Mouse (Mus musculus) kidney, postnatal 4 days (tissue): ENCODE results near the gene Dnajb2.
A peak's percentile ranks its signal among the peaks of the same experiment; 100 is the strongest.
"Not testable (repeated sequence)": the region's sequence is repeated elsewhere in the genome, so short reads cannot be mapped to it uniquely, and the experiment has no call there.

ENCODE experiments used
- DNase-seq, 2 experiments: peaks; one replicate each; pipeline ENCODE4 v3.0.0; 2021; ENCODE audit warnings: mixed read lengths in 2 of 2

Dnajb2 gene

GRCm38 (mm10) chr1:75219078-75219477 lies 17.1 kb upstream of the Dnajb2 start:
- peak; percentile 90 to 93 for DNase-seq

GRCm38 (mm10) chr1:75219531-75219930 lies 16.7 kb upstream of the Dnajb2 start, which contains the start of gene Tuba4a:
Tuba4a (minus strand) TSS chr1:75219865.
- DNase-seq = peak; percentile 68 to 79

DNA sequence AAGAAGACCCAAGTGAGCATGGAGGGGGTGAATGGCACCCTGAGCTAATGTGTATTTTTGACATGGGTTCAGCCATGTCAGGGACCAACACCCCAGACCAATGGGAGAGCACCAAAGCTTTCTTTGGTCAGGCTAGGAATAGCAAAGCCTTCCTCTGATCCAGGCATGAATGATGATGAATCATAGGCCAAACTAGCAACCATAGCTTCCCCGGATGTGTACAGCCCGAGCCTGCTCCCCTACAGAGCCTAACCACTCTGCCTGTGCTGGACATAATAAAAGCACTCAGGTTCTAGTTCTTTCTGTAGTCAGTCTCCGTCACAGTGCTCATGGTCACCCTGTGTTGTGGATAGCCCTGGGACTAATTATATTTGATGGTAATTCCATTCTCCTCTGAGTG lies 14.7 kb upstream of the Dnajb2 start:
- no peak for DNase-seq

GRCm38 (mm10) chr1:75222926-75223325 lies 13.3 kb upstream of the Dnajb2 start:
- DNase-seq = no peak

DNA sequence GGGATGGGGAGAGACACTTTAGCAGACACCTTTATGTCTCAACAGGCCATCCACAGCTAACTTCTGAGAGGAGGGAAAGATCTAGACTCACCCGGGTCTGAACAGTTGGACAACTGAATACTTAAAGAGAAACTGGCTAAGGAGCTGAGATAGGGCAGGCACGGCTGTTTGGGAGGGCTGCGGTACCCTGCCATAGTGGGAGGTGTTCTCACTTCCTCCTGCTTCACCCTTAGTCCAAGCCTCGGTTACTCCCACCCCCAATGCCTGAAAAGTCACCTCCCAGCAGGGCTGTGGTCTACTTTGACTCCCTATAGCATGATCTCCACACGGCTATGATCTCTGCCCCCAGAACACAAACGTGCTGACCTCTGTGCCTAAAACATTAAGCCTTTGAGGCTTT lies 12.7 kb upstream of the Dnajb2 start:
- no peak for DNase-seq

DNA sequence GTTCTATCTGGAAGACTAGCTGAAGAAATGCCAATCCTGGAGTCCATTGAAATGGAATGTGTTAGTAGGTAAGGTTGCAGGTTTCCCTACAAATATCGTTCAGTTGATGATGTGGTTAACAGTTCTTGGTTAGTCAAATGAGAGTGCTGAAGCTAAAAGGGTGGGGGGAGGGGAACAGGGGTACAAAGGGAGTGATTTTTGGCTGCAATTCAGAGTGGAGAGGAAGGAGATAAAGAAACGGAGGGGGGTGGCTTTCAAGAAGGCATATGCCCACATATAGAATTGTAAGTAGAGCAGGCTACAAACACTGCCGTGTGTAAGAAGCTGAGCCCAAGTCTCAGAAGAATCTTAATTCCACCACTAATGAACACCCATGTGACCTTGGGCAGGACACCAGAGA lies 10.7 kb upstream of the Dnajb2 start:
- no peak for DNase-seq

- no peak for DNase-seq
Measured at GRCm38 (mm10) chr1:75226138-75226537, 10.1 kb upstream of the Dnajb2 start.

GRCm38 (mm10) chr1:75227653-75228052 lies 8.6 kb upstream of the Dnajb2 start:
- no peak for DNase-seq

DNA sequence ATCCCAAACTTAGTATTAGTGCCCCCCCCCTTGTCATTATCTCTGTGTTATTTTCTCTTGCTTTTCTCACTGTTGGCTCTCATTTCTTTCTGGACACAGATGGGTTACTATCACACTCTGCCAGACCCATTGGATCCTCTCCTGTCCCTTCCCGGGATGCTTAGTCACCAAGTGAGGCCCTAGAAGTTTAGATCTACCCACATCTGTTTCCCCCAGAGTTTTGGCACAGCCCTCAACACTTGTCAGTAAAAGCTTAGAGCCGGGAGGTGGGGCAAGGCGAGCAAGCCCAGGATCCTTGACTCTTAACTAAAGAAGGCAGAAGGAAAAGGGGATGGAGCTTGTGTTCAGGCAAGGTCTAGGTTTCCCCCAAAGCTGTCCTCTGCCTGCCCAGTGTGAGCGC lies 7.0 kb upstream of the Dnajb2 start:
- DNase-seq = no peak

GRCm38 (mm10) chr1:75230335-75230994 lies 5.7 kb upstream of the Dnajb2 start:
- DNase-seq = no peak

DNA sequence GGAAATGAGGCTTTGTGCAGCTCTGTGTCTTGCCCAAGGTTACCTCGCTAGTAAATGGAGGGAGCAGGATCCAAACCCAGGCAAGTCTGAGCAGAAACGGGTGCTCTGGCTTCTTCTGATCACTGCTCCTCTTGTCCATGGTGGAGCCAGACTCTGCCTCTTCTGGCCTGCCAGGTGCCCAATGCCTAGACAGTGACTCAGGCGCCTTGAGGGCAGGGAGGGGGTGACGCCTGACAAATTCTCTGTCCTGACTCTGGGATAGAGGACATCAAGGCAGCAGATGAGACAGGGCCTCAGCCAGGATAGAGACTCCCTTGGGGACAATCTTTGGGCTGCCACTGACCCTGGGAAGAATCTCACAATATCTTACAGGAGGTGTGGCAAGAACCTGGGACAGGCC lies 5.0 kb upstream of the Dnajb2 start:
- DNase-seq = no peak

DNA sequence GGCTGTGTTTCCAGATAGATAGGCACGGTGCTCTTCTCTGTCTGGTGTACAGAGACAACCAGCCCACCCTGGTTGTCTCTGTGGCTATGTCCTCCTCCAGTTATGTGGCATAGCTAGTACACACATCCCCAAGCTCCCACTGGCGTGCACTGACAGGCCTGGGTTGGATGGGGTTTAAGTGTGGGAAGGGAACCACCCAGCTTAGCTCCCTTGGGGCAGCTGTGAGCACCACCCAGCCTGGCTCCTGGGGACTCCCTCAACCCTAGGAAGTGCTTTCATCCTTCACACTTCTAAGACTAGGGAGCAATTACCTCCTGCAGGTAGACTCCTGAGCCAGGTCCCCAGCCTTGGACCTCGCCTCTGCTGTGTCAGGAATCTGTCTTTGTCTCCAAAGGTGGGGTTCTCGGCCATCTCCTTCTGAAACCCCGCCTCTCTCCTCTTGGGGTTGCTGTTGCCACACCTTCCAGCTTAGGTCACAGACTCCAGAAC lies 4.5 kb upstream of the Dnajb2 start, which contains the start of gene A630095N17Rik:
TSS of gene A630095N17Rik (minus strand) at position 439 of the 489 bp plus-strand sequence.
- no peak for DNase-seq

DNA sequence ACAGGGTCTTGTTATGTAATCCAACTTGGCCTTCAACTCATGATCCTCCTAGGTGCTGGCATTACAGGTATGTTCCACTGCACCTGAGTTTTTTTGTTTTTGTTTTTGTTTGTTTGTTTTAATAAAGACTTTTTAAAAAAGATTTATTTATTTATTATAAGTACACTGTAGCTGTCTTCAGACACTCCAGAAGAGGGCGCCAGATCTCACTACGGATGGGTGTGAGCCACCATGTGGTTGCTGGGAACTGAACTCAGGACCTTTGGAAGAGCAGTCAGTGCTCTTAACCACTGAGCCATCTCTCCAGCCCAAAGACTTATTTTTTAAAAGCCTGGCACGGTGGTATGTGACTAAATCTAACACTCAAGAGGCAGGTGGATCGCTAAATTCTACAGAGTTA lies 3.7 kb upstream of the Dnajb2 start:
- DNase-seq = not testable (repeated sequence)

DNA sequence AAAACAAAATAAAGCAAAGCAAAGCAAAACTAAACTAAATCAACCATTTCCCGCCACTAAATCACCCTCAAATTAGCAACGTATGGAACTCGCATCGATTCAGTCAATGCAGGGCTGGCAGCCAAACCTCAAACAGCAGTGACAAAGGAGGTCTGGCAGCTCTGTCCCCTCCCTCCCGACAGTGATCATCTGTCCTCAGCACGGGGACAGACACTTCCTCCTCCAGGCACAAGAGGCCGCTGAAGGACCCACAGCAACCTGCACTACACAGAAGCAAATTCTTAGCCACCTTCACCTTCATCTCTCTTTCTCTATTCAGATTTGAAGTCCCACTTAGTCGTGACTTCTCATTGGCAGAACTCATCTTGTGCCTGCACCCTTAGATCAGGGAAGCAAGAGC lies 1.6 kb upstream of the Dnajb2 start:
- peak; percentile 76 to 82 for DNase-seq

GRCm38 (mm10) chr1:75239591-75239990 lies 3.4 kb downstream of the Dnajb2 start:
- DNase-seq = no peak

DNA sequence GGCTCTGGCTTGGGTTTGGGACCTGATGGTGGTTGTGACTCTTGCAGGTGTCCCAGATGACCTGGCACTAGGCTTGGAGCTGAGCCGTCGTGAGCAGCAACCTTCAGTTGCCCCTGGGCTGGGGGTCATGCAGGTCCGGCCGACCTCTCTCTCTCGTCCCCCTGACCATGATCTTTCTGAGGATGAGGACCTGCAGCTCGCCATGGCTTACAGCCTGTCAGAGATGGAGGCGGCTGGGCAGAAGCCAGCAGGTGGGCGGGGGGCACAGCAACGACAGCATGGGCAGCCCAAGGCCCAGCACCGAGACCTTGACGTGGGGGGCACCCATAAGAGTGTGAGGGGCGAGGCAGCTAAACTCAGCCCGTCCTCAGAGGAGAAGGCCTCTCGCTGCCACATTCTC lies 7.2 kb downstream of the Dnajb2 start:
- no peak for DNase-seq

- no peak for DNase-seq
Measured at GRCm38 (mm10) chr1:75244175-75244826, 8.1 kb downstream of the Dnajb2 start.

GRCm38 (mm10) chr1:75244836-75245235 lies 8.6 kb downstream of the Dnajb2 start:
- peak; percentile 60 to 68 for DNase-seq

DNA sequence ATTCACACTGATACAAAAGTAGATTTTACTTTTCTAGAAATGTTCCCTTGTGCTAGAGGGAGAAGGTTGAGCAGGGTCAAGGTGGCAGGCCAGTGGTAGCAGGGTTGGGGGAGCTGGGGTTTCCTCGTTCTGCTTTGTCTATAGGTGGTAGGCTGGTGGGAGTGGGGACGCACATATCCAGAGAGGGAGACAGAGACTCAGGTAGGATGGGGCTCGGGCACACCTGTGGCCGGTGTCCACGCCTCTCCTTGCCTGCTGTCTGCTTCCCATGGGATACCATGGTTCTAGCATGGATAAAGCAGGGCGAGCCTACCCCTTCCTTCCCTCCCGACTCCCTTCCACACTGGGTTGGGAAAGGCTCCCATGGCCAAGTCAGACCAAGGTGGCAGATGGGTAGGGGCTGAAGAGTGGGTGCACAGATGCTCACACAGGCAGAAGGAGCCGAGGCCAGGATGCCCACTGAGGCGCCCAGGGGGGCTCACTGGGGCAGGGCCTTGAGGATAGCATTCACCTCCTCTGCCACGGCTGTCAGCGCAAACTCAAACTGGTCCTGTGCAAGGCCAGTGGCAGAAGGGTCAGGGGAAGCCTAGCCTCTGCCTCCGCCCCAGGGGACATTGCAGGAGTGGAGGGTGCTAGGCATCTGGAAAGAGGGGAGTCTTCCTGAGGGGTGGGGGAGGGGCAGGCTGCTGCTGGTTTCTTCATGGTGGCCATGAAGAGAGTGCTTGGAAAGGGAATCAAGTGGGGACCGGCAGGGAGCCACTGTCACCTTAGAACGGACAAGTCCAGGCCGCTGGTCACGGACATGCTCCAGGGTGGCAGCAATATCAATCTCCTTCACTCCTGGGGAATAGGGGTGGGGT lies 11.1 kb downstream of the Dnajb2 start:
- DNase-seq = no peak

- DNase-seq = peak in 1 of 2 experiments; percentile 49
Measured at GRCm38 (mm10) chr1:75248041-75248772, 12.0 kb downstream of the Dnajb2 start.

GRCm38 (mm10) chr1:75250498-75250897 lies 14.3 kb downstream of the Dnajb2 start:
- DNase-seq = peak in 1 of 2 experiments; percentile 31
